Mouse (Mus musculus): Measurements from ENCODE around the gene Gm17324. TPM values are rescaled to one million over a fixed set of nuclear protein-coding genes. Genes with fewer than 3 reads are reported as not detected.

Gm17324 gene
- total and polyA plus RNA-seq, 2 experiments from 2014 or later: 2.3 to 2.5 TPM

- WGBS: 5% methylated on average over 9 of the region's 9 CpGs
- H3K27ac ChIP-seq: no peak overlapping the region
- peaks cover 3% of the 10 kb centered on the region; the same call in 1 of the 2 replicates for H3K4me1 ChIP-seq (ENCODE audit: insufficient read depth, low read length)
- H3K4me3 ChIP-seq (ENCODE audit: low read length): peak overlapping the region; percentile 43
- H3K9ac ChIP-seq (replicated peaks; ENCODE audit: low read length): no peak overlapping the region
- peak overlapping the region; percentile 68 for H3K4me2 ChIP-seq (ENCODE audit: low read depth, low read length)
- H3K36me3 ChIP-seq (ENCODE audit: insufficient read depth, low read length): no peaks in the 10 kb centered on the region
- H3K9me3 ChIP-seq (ENCODE audit: low read length): no peaks in the 10 kb centered on the region
- TF ChIP-seq CTCF (IDR thresholded peaks at IDR 0.05; ENCODE audit: low read depth): no peak
- peaks cover 52% of the 10 kb centered on the region for H3K27me3 ChIP-seq (ENCODE audit: insufficient read depth, low read length)
- no peak for DNase-seq (ENCODE audit: low spot score)
- ATAC-seq: peak; percentile 31; the same call in 1 of the 2 replicates
Measured at GRCm38 (mm10) chr9:78442237-78442578, 6.4 kb downstream of the Gm17324 start.

DNA sequence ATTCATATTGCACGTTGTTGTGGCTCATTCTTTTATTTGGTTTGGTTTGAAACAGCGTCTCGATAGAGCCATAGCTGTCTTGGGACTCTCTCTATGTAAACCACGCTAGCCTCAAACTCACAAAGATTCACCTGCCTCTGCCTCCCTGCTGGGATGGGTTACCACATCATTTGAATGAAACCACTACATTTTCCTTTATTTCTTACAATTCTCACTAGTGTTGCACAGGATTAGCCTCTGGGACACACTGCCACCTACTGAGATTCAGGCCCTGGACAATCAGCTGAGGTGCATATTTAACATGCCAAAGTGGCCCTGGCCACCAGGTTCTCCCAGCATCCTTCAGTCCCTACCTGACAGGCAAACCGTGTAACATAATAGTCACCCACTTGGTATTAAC, 9.2 kb downstream of the Gm17324 start:
- no peaks in the 10 kb centered on the region for H3K9me3 ChIP-seq (ENCODE audit: low read length)
- no peak for ATAC-seq
- H3K36me3 ChIP-seq (ENCODE audit: insufficient read depth, low read length): no peaks in the 10 kb centered on the region
- H3K4me1 ChIP-seq (ENCODE audit: insufficient read depth, low read length): peaks cover 3% of the 10 kb centered on the region; the same call in 1 of the 2 replicates
- no peak overlapping the region for H3K27ac ChIP-seq
- H3K4me3 ChIP-seq (ENCODE audit: low read length): no peak overlapping the region
- H3K27me3 ChIP-seq (ENCODE audit: insufficient read depth, low read length): peaks cover 41% of the 10 kb centered on the region
- TF ChIP-seq CTCF (IDR thresholded peaks at IDR 0.05; ENCODE audit: low read depth): no peak
- H3K9ac ChIP-seq (replicated peaks; ENCODE audit: low read length): no peak overlapping the region
- 69% methylated on average over 5 of the region's 5 CpGs for WGBS
- no peak overlapping the region for H3K4me2 ChIP-seq (ENCODE audit: low read depth, low read length)
- no peak for DNase-seq (ENCODE audit: low spot score)

DNA sequence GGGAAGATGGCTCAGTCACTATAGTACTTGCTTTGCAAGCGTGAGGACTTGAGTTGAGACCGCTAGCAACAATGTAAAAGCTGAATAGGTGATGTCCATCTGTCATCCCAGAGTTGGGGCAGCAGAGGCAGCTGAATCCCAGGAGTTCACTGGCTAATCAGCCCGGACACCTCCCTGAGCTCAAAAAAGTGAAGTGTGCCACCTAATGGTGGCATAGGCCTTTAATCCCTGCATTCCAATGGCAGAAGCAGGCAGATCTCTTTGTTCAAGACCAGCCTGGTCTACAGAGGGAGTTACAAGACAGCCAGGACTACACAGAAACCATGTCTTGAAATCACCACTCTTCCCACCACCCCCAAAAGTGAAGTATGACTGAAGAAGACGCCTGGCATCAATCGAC, 16.1 kb downstream of the Gm17324 start:
- H3K27me3 ChIP-seq (ENCODE audit: insufficient read depth, low read length): no peaks in the 10 kb centered on the region
- no peak overlapping the region for H3K4me3 ChIP-seq (ENCODE audit: low read length)
- H3K36me3 ChIP-seq (ENCODE audit: insufficient read depth, low read length): no peaks in the 10 kb centered on the region
- WGBS: 91% methylated on average over 5 of the region's 5 CpGs
- no peak for TF ChIP-seq CTCF (IDR thresholded peaks at IDR 0.05; ENCODE audit: low read depth)
- no peaks in the 10 kb centered on the region for H3K4me1 ChIP-seq (ENCODE audit: insufficient read depth, low read length)
- H3K9me3 ChIP-seq (ENCODE audit: low read length): no peaks in the 10 kb centered on the region
- no peak for DNase-seq (ENCODE audit: low spot score)
- H3K27ac ChIP-seq: no peak overlapping the region
- no peak for ATAC-seq
- no peak overlapping the region for H3K9ac ChIP-seq (replicated peaks; ENCODE audit: low read length)
- no peak overlapping the region for H3K4me2 ChIP-seq (ENCODE audit: low read depth, low read length)

GRCm38 (mm10) chr9:78430486-78430885, 18.1 kb downstream of the Gm17324 start:
- 78% methylated on average over 6 of the region's 6 CpGs for WGBS
- Histone ChIP-seq H3K9ac (replicated peaks; ENCODE audit: low read length) (no peak overlapping the region), H3K36me3 (ENCODE audit: insufficient read depth, low read length) (no peaks in the 10 kb centered on the region), H3K9me3 (ENCODE audit: low read length) (no peaks in the 10 kb centered on the region), H3K4me2 (ENCODE audit: low read depth, low read length) (no peak overlapping the region), H3K4me1 (ENCODE audit: insufficient read depth, low read length) (no peaks in the 10 kb centered on the region), H3K27me3 (ENCODE audit: insufficient read depth, low read length) (no peaks in the 10 kb centered on the region), H3K27ac (no peak overlapping the region), H3K4me3 (ENCODE audit: low read length) (no peak overlapping the region)
- TF ChIP-seq CTCF (IDR thresholded peaks at IDR 0.05; ENCODE audit: low read depth): no peak
- no peak for DNase-seq (ENCODE audit: low spot score)
- no peak for ATAC-seq

DNA sequence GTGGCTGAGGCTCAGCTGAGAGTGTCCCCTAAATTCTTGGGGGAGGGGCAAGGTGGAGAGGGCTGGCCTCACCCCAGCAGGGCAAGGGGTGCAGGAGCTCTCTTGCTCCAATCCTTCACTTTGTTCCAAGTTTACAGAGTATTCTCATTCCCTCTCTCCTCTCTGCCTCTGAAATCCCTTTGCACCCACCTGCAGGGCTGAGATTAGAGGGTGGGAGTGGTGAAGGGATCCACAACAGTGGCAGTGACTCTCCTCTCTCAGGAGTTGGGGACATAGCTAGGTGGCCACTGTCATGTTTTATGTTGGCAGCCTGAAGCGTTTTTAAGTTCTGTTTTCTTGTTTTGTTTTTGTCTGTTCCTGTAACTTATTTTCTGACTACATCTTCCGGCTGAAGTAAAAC, 19.0 kb downstream of the Gm17324 start:
- Histone ChIP-seq H3K9me3 (ENCODE audit: low read length) (no peaks in the 10 kb centered on the region), H3K27ac (no peak overlapping the region), H3K36me3 (ENCODE audit: insufficient read depth, low read length) (no peaks in the 10 kb centered on the region), H3K27me3 (ENCODE audit: insufficient read depth, low read length) (no peaks in the 10 kb centered on the region), H3K4me3 (ENCODE audit: low read length) (no peak overlapping the region), H3K4me1 (ENCODE audit: insufficient read depth, low read length) (no peaks in the 10 kb centered on the region), H3K9ac (replicated peaks; ENCODE audit: low read length) (no peak overlapping the region), H3K4me2 (ENCODE audit: low read depth, low read length) (no peak overlapping the region)
- ATAC-seq (no peak), DNase-seq (ENCODE audit: low spot score) (no peak)
- whole genome bisulfite sequencing: 68% methylated on average over 2 of the region's 2 CpGs
- no peak for TF ChIP-seq CTCF (IDR thresholded peaks at IDR 0.05; ENCODE audit: low read depth)

DNA sequence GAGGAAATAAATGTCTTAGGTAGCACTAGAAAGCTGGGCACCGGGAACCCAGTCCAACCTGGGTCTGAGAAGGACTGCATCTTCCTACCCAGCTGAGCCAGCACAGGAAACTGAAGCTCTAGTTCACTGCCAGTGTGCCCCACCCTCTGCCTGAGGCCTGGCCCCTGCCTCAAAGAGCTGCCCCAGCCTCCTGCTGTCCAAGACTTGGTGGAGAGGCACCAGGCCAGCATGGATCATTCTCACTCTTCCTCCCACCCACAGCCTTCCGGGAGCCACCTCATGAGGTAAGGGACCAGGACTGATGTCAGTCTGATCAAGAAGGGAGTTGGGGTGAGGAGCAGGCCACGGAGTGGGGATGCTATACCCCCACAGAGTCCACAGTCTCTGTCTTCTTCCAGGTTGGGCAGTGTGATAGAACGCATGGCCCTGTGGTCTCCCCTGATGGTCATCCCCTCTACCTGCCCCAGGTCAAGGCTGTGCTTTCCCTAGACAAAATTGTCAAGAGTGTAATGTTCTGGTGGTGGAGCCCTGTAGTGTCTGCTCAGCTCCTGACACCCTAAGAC, 19.6 kb downstream of the Gm17324 start:
- Histone ChIP-seq H3K9me3 (ENCODE audit: low read length) (no peaks in the 10 kb centered on the region), H3K4me3 (ENCODE audit: low read length) (no peak overlapping the region), H3K27me3 (ENCODE audit: insufficient read depth, low read length) (no peaks in the 10 kb centered on the region), H3K9ac (replicated peaks; ENCODE audit: low read length) (no peak overlapping the region), H3K36me3 (ENCODE audit: insufficient read depth, low read length) (no peaks in the 10 kb centered on the region), H3K4me2 (ENCODE audit: low read depth, low read length) (no peak overlapping the region), H3K4me1 (ENCODE audit: insufficient read depth, low read length) (no peaks in the 10 kb centered on the region), H3K27ac (no peak overlapping the region)
- DNase-seq (ENCODE audit: low spot score) (no peak), ATAC-seq (peak; percentile 29; the same call in 1 of the 2 replicates)
- no peak for TF ChIP-seq CTCF (IDR thresholded peaks at IDR 0.05; ENCODE audit: low read depth)
- 86% methylated on average over 4 of the region's 4 CpGs for WGBS

DNA sequence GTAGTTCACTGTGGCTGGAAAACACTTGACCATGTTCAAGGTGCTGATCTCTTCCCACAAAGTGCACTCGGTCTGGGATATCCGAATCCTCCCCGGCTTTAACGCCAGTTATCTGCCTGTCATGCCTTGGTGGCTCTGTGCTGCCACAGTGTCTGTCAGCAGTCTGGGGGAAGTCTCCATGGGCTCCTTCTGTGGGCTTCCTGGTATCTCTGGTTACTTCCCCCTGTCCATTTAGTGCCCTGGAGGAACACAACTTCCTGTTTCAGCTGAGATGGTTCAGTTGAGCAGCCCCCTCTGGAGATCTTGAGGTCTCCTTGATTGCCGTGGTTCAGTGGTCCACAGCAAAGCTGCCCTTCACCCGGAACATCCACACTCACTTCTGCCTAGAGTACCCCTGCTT, 20.4 kb downstream of the Gm17324 start:
- DNase-seq (ENCODE audit: low spot score): no peak
- no peaks in the 10 kb centered on the region for H3K36me3 ChIP-seq (ENCODE audit: insufficient read depth, low read length)
- H3K9me3 ChIP-seq (ENCODE audit: low read length): no peaks in the 10 kb centered on the region
- H3K27ac ChIP-seq: no peak overlapping the region
- no peak overlapping the region for H3K9ac ChIP-seq (replicated peaks; ENCODE audit: low read length)
- no peak for ATAC-seq
- H3K4me1 ChIP-seq (ENCODE audit: insufficient read depth, low read length): no peaks in the 10 kb centered on the region
- 83% methylated on average over 6 of the region's 6 CpGs for WGBS
- H3K4me3 ChIP-seq (ENCODE audit: low read length): no peak overlapping the region
- no peaks in the 10 kb centered on the region for H3K27me3 ChIP-seq (ENCODE audit: insufficient read depth, low read length)
- no peak for TF ChIP-seq CTCF (IDR thresholded peaks at IDR 0.05; ENCODE audit: low read depth)
- peak overlapping the region; percentile 57 for H3K4me2 ChIP-seq (ENCODE audit: low read depth, low read length)

Data from hindbrain, postnatal 0 days (tissue).